In genomic region chr2:113018278-113018677, GRCm38 (mm10) we compare ENCODE assay signal across 27 mouse cellular contexts.
DNase-seq lines count a peak whose midpoint lies in the region; ATAC-seq and TF ChIP-seq lines count a peak whose summit lies in the region.
"Had no signal": no experiment of that assay in that cellular context is flagged by ENCODE, and none has a peak within 500 bp of the region (broad histone marks: within the 10 kb centered on the region; RNA-seq: fewer than 3 reads in every experiment).

No protein-coding gene starts in this region.

- no peak for TF ChIP-seq CTCF in lung, postnatal 0 days (IDR thresholded peaks at IDR 0.05)

- H3K9ac ChIP-seq in lung, embryonic 15.5 days, result no peak overlapping the region
- H3K9ac ChIP-seq in lung, postnatal 0 days (replicated peaks; ENCODE audit: low read depth), result no peak overlapping the region
- H3K9ac ChIP-seq in liver, embryonic 11.5 days (ENCODE audit: low read depth, low read length), result no peak overlapping the region
- H3K9ac ChIP-seq: embryonic facial prominence, embryonic 13.5 days; embryonic facial prominence, embryonic 15.5 days; forebrain, embryonic 12.5 days had no signal

- no peak overlapping the region for H3K4me3 ChIP-seq in lung, embryonic 15.5 days
- no peak overlapping the region for H3K4me3 ChIP-seq in lung, postnatal 0 days (ENCODE audit: low read depth, low read length)
- H3K4me3 ChIP-seq in liver, embryonic 11.5 days (ENCODE audit: low read depth, low read length), result no peak overlapping the region
- H3K4me3 ChIP-seq: embryonic facial prominence, embryonic 13.5 days; embryonic facial prominence, embryonic 15.5 days; erythroblast, embryonic 14.5 days; forebrain, embryonic 10.5 days; forebrain, embryonic 12.5 days had no signal

- peak overlapping the region; percentile 81 for H3K27ac ChIP-seq in lung, embryonic 15.5 days
- H3K27ac ChIP-seq in lung, postnatal 0 days (ENCODE audit: low read length), result no peak overlapping the region
- no peak overlapping the region for H3K27ac ChIP-seq in liver, embryonic 11.5 days (ENCODE audit: low read depth, low read length)
- H3K27ac ChIP-seq: embryonic facial prominence, embryonic 13.5 days; embryonic facial prominence, embryonic 15.5 days; forebrain, embryonic 10.5 days; forebrain, embryonic 12.5 days had no signal

- H3K27me3 ChIP-seq in lung, embryonic 15.5 days, result no peaks in the 10 kb centered on the region
- no peaks in the 10 kb centered on the region for H3K27me3 ChIP-seq in lung, postnatal 0 days (replicated peaks; ENCODE audit: insufficient read depth, low read length)
- H3K27me3 ChIP-seq in liver, embryonic 11.5 days (replicated peaks; ENCODE audit: control insufficient read depth, insufficient read depth, low read length), result no peaks in the 10 kb centered on the region
- H3K27me3 ChIP-seq: CH12.LX; embryonic facial prominence, embryonic 13.5 days; embryonic facial prominence, embryonic 15.5 days; forebrain, embryonic 12.5 days had no signal

- H3K36me3 ChIP-seq in lung, embryonic 15.5 days, result no peaks in the 10 kb centered on the region
- no peaks in the 10 kb centered on the region for H3K36me3 ChIP-seq in lung, postnatal 0 days (ENCODE audit: insufficient read depth, low read length)
- H3K36me3 ChIP-seq in liver, embryonic 11.5 days (ENCODE audit: control insufficient read depth, insufficient read depth, low read length), result no peaks in the 10 kb centered on the region
- H3K36me3 ChIP-seq: embryonic facial prominence, embryonic 13.5 days; embryonic facial prominence, embryonic 15.5 days; forebrain, embryonic 10.5 days; forebrain, embryonic 12.5 days; G1E had no signal

- ATAC-seq in lung, embryonic 15.5 days (ENCODE audit: borderline replicate concordance, extremely low read depth, low FRiP score, low TSS enrichment), result peak; percentile 86
- peak; percentile 77 for ATAC-seq in lung, postnatal 0 days
- ATAC-seq in liver, embryonic 11.5 days (replicated peaks; ENCODE audit: low FRiP score), result no peak
- ATAC-seq: CD4-positive, CD25-positive, alpha-beta regulatory T cell, adult 4 months; forebrain, embryonic 14.5 days; forebrain, embryonic 16.5 days had no signal

- DNase-seq in lung, postnatal 10 days, result no peak
- DNase-seq in lung, postnatal 0 days (ENCODE audit: low spot score), result peak; percentile 39
- DNase-seq in lung, postnatal 36 days, result no peak
- peak; percentile 3 for DNase-seq in Muller cell, postnatal 12 days (ENCODE audit: inconsistent ontology term)
- DNase-seq in liver, embryonic 11.5 days (ENCODE audit: low spot score), result no peak
- DNase-seq: adrenal gland, adult 2 months; adrenal gland, postnatal 10 days; adrenal gland, postnatal 25 days; B cell, adult 2 months; cerebellum, adult 11 months; cerebellum, adult 18-20 months; cerebellum, adult 8-10 months; cerebellum, adult 9-11 months; cerebellum, postnatal 14 days; cerebellum, postnatal 36 days; embryo, embryonic 11 days had no signal

- H3K4me2 ChIP-seq in lung, embryonic 15.5 days, result no peak overlapping the region
- no peak overlapping the region for H3K4me2 ChIP-seq in lung, postnatal 0 days (replicated peaks; ENCODE audit: low read depth, low read length)
- no peak overlapping the region for H3K4me2 ChIP-seq in liver, embryonic 11.5 days
- H3K4me2 ChIP-seq: embryonic facial prominence, embryonic 13.5 days; embryonic facial prominence, embryonic 15.5 days; forebrain, embryonic 12.5 days had no signal

- no peak for TF ChIP-seq EP300 in lung, postnatal 0 days (IDR thresholded peaks at IDR 0.05)

- H3K9me3 ChIP-seq in lung, embryonic 15.5 days, result no peaks in the 10 kb centered on the region
- no peaks in the 10 kb centered on the region for H3K9me3 ChIP-seq in lung, postnatal 0 days (ENCODE audit: low read length)
- H3K9me3 ChIP-seq in liver, embryonic 11.5 days (ENCODE audit: control insufficient read depth, low read length), result no peaks in the 10 kb centered on the region
- H3K9me3 ChIP-seq: embryonic facial prominence, embryonic 13.5 days; embryonic facial prominence, embryonic 15.5 days; forebrain, embryonic 10.5 days; forebrain, embryonic 12.5 days had no signal

- H3K4me1 ChIP-seq in lung, embryonic 15.5 days, result no peaks in the 10 kb centered on the region; the same call in 1 of the 2 replicates
- no peaks in the 10 kb centered on the region for H3K4me1 ChIP-seq in lung, postnatal 0 days (ENCODE audit: insufficient read depth, low read depth, low read length)
- no peaks in the 10 kb centered on the region for H3K4me1 ChIP-seq in liver, embryonic 11.5 days (replicated peaks; ENCODE audit: control insufficient read depth, insufficient read depth, low read length)
- H3K4me1 ChIP-seq: embryonic facial prominence, embryonic 13.5 days; embryonic facial prominence, embryonic 15.5 days; forebrain, embryonic 10.5 days; forebrain, embryonic 12.5 days had no signal

- 43% methylated on average over 1 of the region's 1 CpGs for WGBS in lung, embryonic 15.5 days
- 32% methylated on average over 1 of the region's 1 CpGs for WGBS in lung, postnatal 0 days
- WGBS in liver, embryonic 11.5 days, result 59% methylated on average over 1 of the region's 1 CpGs

Comparison
In these comparisons a context has a peak if more than half of its experiments do, and no peak if none do; other contexts are left out.
1. DNase-seq: peak in lung, postnatal 0 days (single experiment) and Muller cell, postnatal 12 days (single experiment); none in lung, postnatal 10 days (single experiment), lung, postnatal 36 days (single experiment) and liver, embryonic 11.5 days (single experiment).